In the genomic region with DNA sequence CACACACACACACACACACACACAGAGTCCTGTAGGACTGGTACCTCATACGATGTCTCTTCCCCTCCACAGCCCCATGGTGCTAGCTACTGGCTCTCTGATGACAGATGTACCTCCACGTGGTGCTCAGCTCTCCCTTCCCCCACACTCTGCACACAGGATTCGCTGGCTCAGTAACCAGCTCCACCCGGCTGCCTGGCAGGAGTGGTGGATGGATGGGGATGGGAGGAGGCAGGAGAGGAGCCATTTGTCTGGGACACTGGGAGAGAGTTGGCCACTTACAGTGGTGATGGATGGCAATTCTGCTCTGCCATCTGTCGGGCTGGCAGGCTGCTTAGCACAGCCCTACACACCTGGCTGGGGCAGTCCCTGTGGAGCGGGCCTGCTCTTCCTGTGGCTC, we compare ENCODE assay signal across 8 mouse cellular contexts.
DNase-seq lines count a peak whose midpoint lies in the region.

No protein-coding gene starts in this region.

- intact Hi-C loops in left cerebral cortex, postnatal 36 days (cut with DNase I) = loop anchor here (5.0 kb wide), 1 partner anchor 81 kb away; no protein-coding TSS in a partner anchor

- DNase-seq in right cerebral cortex, adult 18-20 months = peak; percentile 57
- DNase-seq in right cerebral cortex, postnatal 4 days = no peak
- DNase-seq in frontal cortex, adult 2 months (ENCODE audit: extremely low spot score in 1 of 2, low spot score in 1 of 2) = peak; percentile 29 to 54
- peak; percentile 44 to 61 for DNase-seq in left cerebral cortex, postnatal 36 days (ENCODE audit: low spot score in 2 of 2)
- DNase-seq in ovary, postnatal 14 days (ENCODE audit: low spot score) = no peak
- DNase-seq in ovary, postnatal 10 days (ENCODE audit: low spot score) = no peak
- DNase-seq in thymus, postnatal 14 days = no peak
- no peak for DNase-seq in natural killer cell, adult 2 months (ENCODE audit: low spot score in 2 of 2)

Comparison
In these comparisons a context has a peak if more than half of its experiments do, and no peak if none do; other contexts are left out.
1. DNase-seq: peak in right cerebral cortex, adult 18-20 months (single experiment), frontal cortex, adult 2 months (2 of 2) and left cerebral cortex, postnatal 36 days (2 of 2); none in right cerebral cortex, postnatal 4 days (single experiment), ovary, postnatal 14 days (single experiment), ovary, postnatal 10 days (single experiment), thymus, postnatal 14 days (single experiment) and natural killer cell, adult 2 months (0 of 2).